Mouse (Mus musculus) heart, postnatal 0 days (tissue): Measurements from ENCODE around the gene Dpep2nb. TPM values are rescaled to one million over a fixed set of nuclear protein-coding genes. Genes with fewer than 3 reads are reported as not detected.

Source experiments
- ATAC-seq: fragments of 200-750 bp; cut with Nextera tagmentation; 2 replicates; pipeline ENCODE4 v1.8.0; 2017; ENCODE audit warnings: low read depth, moderate number of reproducible peaks, moderate library complexity; ENCODE audit not compliant: insufficient read depth
- DNase-seq: peaks from one replicate; pipeline ENCODE4 v3.0.0-alpha.2; 2016; ENCODE audit warnings: low spot score
- H3K27ac ChIP-seq: fragments of 300-500 bp; sonication (generic); 2 replicates; pipeline ENCODE4 v1.5.1; 2014; ENCODE audit warnings: low read depth, mild to moderate bottlenecking
- H3K27me3 ChIP-seq: fragments of 300-500 bp; sonication (generic); 2 replicates; pipeline ENCODE4 v1.6.1; 2014; ENCODE audit warnings: low read length, mixed read lengths; ENCODE audit not compliant: control insufficient read depth, insufficient read depth
- H3K36me3 ChIP-seq: fragments of 300-500 bp; sonication (generic); replicated peaks from 2 replicates; pipeline ENCODE4 v1.6.1; 2014; ENCODE audit warnings: low read length, mixed read lengths; ENCODE audit not compliant: control insufficient read depth, insufficient read depth
- H3K4me1 ChIP-seq: fragments of 300-500 bp; sonication (generic); 2 replicates; pipeline ENCODE4 v1.6.1; 2014; ENCODE audit warnings: antibody characterized with exemption; ENCODE audit not compliant: control insufficient read depth, insufficient read depth
- H3K4me2 ChIP-seq: fragments of 300-500 bp; sonication (generic); 2 replicates; pipeline ENCODE4 v1.6.1; 2014; ENCODE audit warnings: low read depth, mild to moderate bottlenecking, low read length, moderate library complexity
- H3K4me3 ChIP-seq: fragments of 300-500 bp; sonication (generic); 2 replicates; pipeline ENCODE4 v1.5.1; 2014; ENCODE audit warnings: low read depth, low read length
- H3K9ac ChIP-seq: fragments of 300-500 bp; sonication (generic); replicated peaks from 2 replicates; pipeline ENCODE4 v1.6.1; 2014; ENCODE audit warnings: low read depth, low read length, mixed read lengths
- H3K9me3 ChIP-seq: fragments of 300-500 bp; sonication (generic); replicated peaks from 2 replicates; pipeline ENCODE4 v1.6.1; 2016; ENCODE audit warnings: low read length; ENCODE audit not compliant: control insufficient read depth
- CTCF ChIP-seq: IDR thresholded peaks from 2 replicates; pipeline ENCODE4 v1.5.1; 2016; ENCODE audit warnings: antibody characterized with exemption, control low read depth, low read depth
- EP300 ChIP-seq: IDR thresholded peaks from 2 replicates; pipeline ENCODE4 v1.6.1; 2016; ENCODE audit warnings: antibody characterized with exemption, low read depth
- WGBS: fragments of 180-500 bp; shearing (Covaris S2); extraction: QIAGEN DNeasy Blood & Tissue Kit; methylation state at CpG from one replicate; pipeline ENCODE4 v1.1.7; 2014; 5-methylcytosine and 5-hydroxymethylcytosine counted together
- polyA plus RNA-seq: library from polyadenylated mRNA; unstranded; fragments of >200 nt; fragmentation: Nextera tagmentation; extraction: Ambion mirVana; gene quantifications from 2 replicates; pipeline ENCODE4 v1.2.1, GENCODE M21; 2015
- total RNA-seq: library from RNA; depleted of rRNA; stranded (reverse); fragments of >200 nt; gene quantifications from 2 replicates; pipeline ENCODE4 v1.2.3, GENCODE M21; 2014; ENCODE audit warnings: low replicate concordance

Dpep2nb gene
- total and polyA plus RNA-seq, 2 experiments from 2014 or later, result 0.20 TPM; not detected in 1

- Histone ChIP-seq H3K27ac (no peak overlapping the region), H3K4me3 (no peak overlapping the region), H3K4me2 (no peak overlapping the region), H3K27me3 (no peaks in the 10 kb centered on the region), H3K9me3 (no peaks in the 10 kb centered on the region), H3K4me1 (no peaks in the 10 kb centered on the region), H3K36me3 (no peaks in the 10 kb centered on the region), H3K9ac (no peak overlapping the region)
- DNase-seq, result no peak
- 75% methylated on average over 1 of the region's 1 CpGs for WGBS
- no peak for ATAC-seq
- TF ChIP-seq CTCF (no peak), EP300 (no peak)
These were observed 24.6 kb downstream of the Dpep2nb start for GRCm38 (mm10) chr8:105981146-105981545.

- no peak within 1 kb of the TSS for H3K4me3 ChIP-seq
- H3K9ac ChIP-seq, result no peak within 1 kb of the TSS
- no peaks in the 10 kb centered on the region for H3K4me1 ChIP-seq
- no peaks in the 10 kb centered on the region for H3K9me3 ChIP-seq
- H3K27ac ChIP-seq, result no peak within 1 kb of the TSS
- no peak for DNase-seq
- WGBS, result 89% methylated on average over 15 of the region's 15 CpGs
- no peaks in the 10 kb centered on the region for H3K36me3 ChIP-seq
- ATAC-seq, result no peak
- TF ChIP-seq EP300, result no peak
- no peak for TF ChIP-seq CTCF
- H3K27me3 ChIP-seq, result no peaks in the 10 kb centered on the region
- no peak within 1 kb of the TSS for H3K4me2 ChIP-seq
These were observed 26.4 kb downstream of the Dpep2nb start, which contains the start of gene Dpep3 for GRCm38 (mm10) chr8:105979325-105979724. Gene Dpep3, minus strand, starts transcription at chr8:105979429.

GRCm38 (mm10) chr8:105975363-105975762 lies 30.4 kb downstream of the Dpep2nb start:
- Histone ChIP-seq H3K4me2 (no peak overlapping the region), H3K27me3 (no peaks in the 10 kb centered on the region), H3K9ac (no peak overlapping the region), H3K36me3 (no peaks in the 10 kb centered on the region), H3K4me3 (no peak overlapping the region), H3K4me1 (no peaks in the 10 kb centered on the region), H3K27ac (no peak overlapping the region), H3K9me3 (no peaks in the 10 kb centered on the region)
- TF ChIP-seq EP300, result no peak
- no peak for TF ChIP-seq CTCF
- DNase-seq (no peak), ATAC-seq (no peak)
- WGBS, result 63% methylated on average over 7 of the region's 7 CpGs

GRCm38 (mm10) chr8:105971019-105971720 lies 34.6 kb downstream of the Dpep2nb start:
- ATAC-seq (no peak), DNase-seq (no peak)
- H3K4me1 ChIP-seq, result peaks cover 11% of the 10 kb centered on the region; the same call in 1 of the 2 replicates
- H3K9ac ChIP-seq, result no peak overlapping the region
- no peaks in the 10 kb centered on the region for H3K36me3 ChIP-seq
- no peaks in the 10 kb centered on the region for H3K9me3 ChIP-seq
- H3K27me3 ChIP-seq, result no peaks in the 10 kb centered on the region
- no peak overlapping the region for H3K4me3 ChIP-seq
- no peak overlapping the region for H3K4me2 ChIP-seq
- WGBS, result 75% methylated on average over 8 of the region's 8 CpGs
- TF ChIP-seq EP300 (no peak), CTCF (no peak)
- H3K27ac ChIP-seq, result no peak overlapping the region

- DNase-seq, result no peak
- Histone ChIP-seq H3K9me3 (no peaks in the 10 kb centered on the region), H3K27ac (no peak overlapping the region), H3K4me2 (no peak overlapping the region), H3K36me3 (no peaks in the 10 kb centered on the region), H3K4me1 (peaks cover 19% of the 10 kb centered on the region), H3K9ac (no peak overlapping the region), H3K27me3 (no peaks in the 10 kb centered on the region), H3K4me3 (no peak overlapping the region)
- no peak for ATAC-seq
- 69% methylated on average over 1 of the region's 1 CpGs for WGBS
- TF ChIP-seq CTCF (no peak), EP300 (no peak)
These were observed 36.4 kb downstream of the Dpep2nb start for GRCm38 (mm10) chr8:105969367-105969766.
